Mouse (Mus musculus): ENCODE measurements at regions not wholly inside any gene's neighbourhood (a gene's known extent, or its start where the extent isn't known, plus 50 kb on each side); places are given as distances from the start of the nearest gene placed in this dataset.

- no peaks in the 10 kb centered on the region for H3K9me3 ChIP-seq (replicated peaks; ENCODE audit: insufficient read depth, low read length)
- no peaks in the 10 kb centered on the region for H3K79me2 ChIP-seq (ENCODE audit: control insufficient read depth, insufficient read depth, low read length, poor library complexity)
- H3K4me1 ChIP-seq (ENCODE audit: control insufficient read depth in 1 of 2, insufficient read depth in 2 of 2, low read length in 2 of 2), result no peaks in the 10 kb centered on the region
- H3K27ac ChIP-seq (ENCODE audit: control insufficient read depth, low read depth, low read length), result no peak overlapping the region
- H3K27me3 ChIP-seq (ENCODE audit: control insufficient read depth in 1 of 2, insufficient read depth in 2 of 2, low read length in 2 of 2), result no peaks in the 10 kb centered on the region; a peak in 1 of 4 replicates
- H3K9ac ChIP-seq (ENCODE audit: control insufficient read depth, low read depth, low read length, poor library complexity, severe bottlenecking), result no peak overlapping the region
- no peak for DNase-seq (ENCODE audit: low read depth, low spot score)
- TF ChIP-seq ZNF384 (IDR thresholded peaks at IDR 0.05; ENCODE audit: low read depth, low read length) (no peak), POLR2AphosphoS2 (IDR thresholded peaks at IDR 0.05; ENCODE audit: low read length) (no peak), NELFE (IDR thresholded peaks at IDR 0.05; ENCODE audit: low read depth, low read length) (no peak), UBTF (IDR thresholded peaks at IDR 0.05; ENCODE audit: borderline replicate concordance, insufficient read depth, low read depth, low read length) (no peak), KAT2A (conservative IDR thresholded peaks at IDR 0.05; ENCODE audit: low read depth, low read length) (no peak), CHD2 (IDR thresholded peaks at IDR 0.05; ENCODE audit: low read length) (no peak), JUND (IDR thresholded peaks at IDR 0.05; ENCODE audit: low read depth, low read length) (no peak), ETS1 (IDR thresholded peaks at IDR 0.05; ENCODE audit: low read depth, low read length) (no peak), BHLHE40 (IDR thresholded peaks at IDR 0.05; ENCODE audit: borderline replicate concordance, low read depth, low read length) (no peak), ZMIZ1 (IDR thresholded peaks at IDR 0.05; ENCODE audit: low read depth, low read length) (no peak), MXI1 (IDR thresholded peaks at IDR 0.05; ENCODE audit: low read depth, low read length) (no peak)
- H3K4me3 ChIP-seq (ENCODE audit: control insufficient read depth in 1 of 2, insufficient read depth in 1 of 2, low read depth in 2 of 2, low read length in 2 of 2), result no peak overlapping the region
- H3K36me3 ChIP-seq (ENCODE audit: control insufficient read depth in 1 of 2, insufficient read depth in 2 of 2, low read length in 2 of 2), result no peaks in the 10 kb centered on the region
Measured at GRCm38 (mm10) chr13:110977379-110977778, 277.4 kb upstream of the Actbl2 start.

GRCm38 (mm10) chr13:110978022-110978421 is 276.8 kb upstream of the Actbl2 start:
- DNase-seq (ENCODE audit: low read depth, low spot score), result no peak
- Histone ChIP-seq H3K27ac (ENCODE audit: control insufficient read depth, low read depth, low read length) (no peak overlapping the region), H3K79me2 (ENCODE audit: control insufficient read depth, insufficient read depth, low read length, poor library complexity) (no peaks in the 10 kb centered on the region), H3K27me3 (ENCODE audit: control insufficient read depth in 1 of 2, insufficient read depth in 2 of 2, low read length in 2 of 2) (no peaks in the 10 kb centered on the region; a peak in 1 of 4 replicates), H3K4me3 (ENCODE audit: control insufficient read depth in 1 of 2, insufficient read depth in 1 of 2, low read depth in 2 of 2, low read length in 2 of 2) (no peak overlapping the region), H3K4me1 (ENCODE audit: control insufficient read depth in 1 of 2, insufficient read depth in 2 of 2, low read length in 2 of 2) (no peaks in the 10 kb centered on the region), H3K9ac (ENCODE audit: control insufficient read depth, low read depth, low read length, poor library complexity, severe bottlenecking) (no peak overlapping the region), H3K36me3 (ENCODE audit: control insufficient read depth in 1 of 2, insufficient read depth in 2 of 2, low read length in 2 of 2) (no peaks in the 10 kb centered on the region), H3K9me3 (replicated peaks; ENCODE audit: insufficient read depth, low read length) (no peaks in the 10 kb centered on the region)
- TF ChIP-seq USF1 (IDR thresholded peaks at IDR 0.05; ENCODE audit: low read depth, low read length) (no peak), ZNF384 (IDR thresholded peaks at IDR 0.05; ENCODE audit: low read depth, low read length) (no peak), NRF1 (IDR thresholded peaks at IDR 0.05; ENCODE audit: insufficient read depth, low read depth, low read length, poor library complexity, severe bottlenecking) (no peak), TBP (IDR thresholded peaks at IDR 0.05; ENCODE audit: low read depth, low read length) (no peak), ELF1 (IDR thresholded peaks at IDR 0.05; ENCODE audit: low read depth, low read length) (no peak), MYC (IDR thresholded peaks at IDR 0.05; ENCODE audit: low read depth, low read length) (no peak), GABPA (IDR thresholded peaks at IDR 0.05; ENCODE audit: low read depth, low read length) (no peak), KAT2A (conservative IDR thresholded peaks at IDR 0.05; ENCODE audit: low read depth, low read length) (no peak), MAX (IDR thresholded peaks at IDR 0.05; ENCODE audit: low read length) (no peak), ETS1 (IDR thresholded peaks at IDR 0.05; ENCODE audit: low read depth, low read length) (no peak), E2F4 (IDR thresholded peaks at IDR 0.05; ENCODE audit: borderline replicate concordance, low read depth, low read length) (no peak), NELFE (IDR thresholded peaks at IDR 0.05; ENCODE audit: low read depth, low read length) (no peak), ZMIZ1 (IDR thresholded peaks at IDR 0.05; ENCODE audit: low read depth, low read length) (no peak), HCFC1 (IDR thresholded peaks at IDR 0.05; ENCODE audit: low read depth, low read length) (no peak), CTCF (IDR thresholded peaks at IDR 0.05 in 2 of 3, conservative IDR thresholded peaks at IDR 0.05 in 1 of 3; ENCODE audit: control insufficient read depth in 1 of 3, insufficient read depth in 1 of 3, low read depth in 2 of 3, low read length in 3 of 3, poor library complexity in 1 of 3, severe bottlenecking in 1 of 3) (no peak), ZC3H11A (IDR thresholded peaks at IDR 0.05; ENCODE audit: low read depth, low read length) (no peak), MAZ (IDR thresholded peaks at IDR 0.05; ENCODE audit: low read depth, low read length) (no peak), RAD21 (IDR thresholded peaks at IDR 0.05; ENCODE audit: low read depth, low read length) (no peak)
